ENCODE assay signal across 8 mouse cellular contexts in the genomic region with DNA sequence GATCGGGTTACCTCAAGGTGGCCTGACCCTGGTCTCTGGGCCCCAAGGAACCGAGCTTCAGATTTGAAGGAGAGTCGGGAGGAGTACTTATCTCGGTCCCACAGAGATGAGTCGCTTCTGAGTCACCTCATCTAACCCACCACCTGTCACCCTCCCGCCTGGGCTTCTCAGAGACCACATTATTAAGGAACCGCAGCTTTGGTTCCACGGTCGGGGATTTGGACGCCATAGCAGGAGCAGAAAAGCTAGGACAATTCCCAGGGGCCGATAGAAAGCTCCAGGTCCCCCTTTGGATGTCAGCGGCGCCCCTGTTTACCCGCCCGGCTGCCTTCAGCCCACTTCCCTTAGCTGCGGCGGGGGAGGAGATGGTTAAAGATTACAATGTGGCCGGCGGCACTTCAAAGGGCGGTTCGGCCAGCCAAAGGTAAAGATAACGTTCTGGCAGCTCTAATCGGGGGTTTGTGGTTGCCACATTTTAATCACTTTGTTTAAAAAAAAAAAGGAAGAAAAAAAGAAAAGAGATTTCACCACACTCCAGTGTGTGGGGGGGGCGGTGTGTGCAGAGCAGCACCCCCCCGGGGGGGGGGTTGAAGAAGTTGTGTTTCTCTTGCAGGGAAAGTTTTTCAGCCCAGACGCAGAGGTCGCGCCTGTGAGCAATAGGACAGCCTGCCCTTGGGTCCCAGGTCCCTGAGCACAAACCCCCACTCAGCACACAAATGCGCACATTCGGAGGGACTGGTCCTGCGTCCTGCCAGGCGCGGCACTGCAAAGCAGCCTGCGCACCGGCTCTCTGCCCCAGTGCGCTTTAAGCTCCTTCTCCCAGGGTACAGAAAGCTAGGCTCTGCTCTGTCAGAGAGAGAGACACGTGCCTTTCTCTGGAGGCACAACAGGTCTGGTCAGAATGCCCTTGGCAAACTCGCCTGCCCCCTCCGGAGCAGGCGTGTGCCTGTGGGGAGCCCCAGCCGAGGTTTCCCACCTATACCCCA. TPM values are rescaled to one million over a fixed set of nuclear protein-coding genes. Genes with fewer than 3 reads are reported as not detected.
DNase-seq lines count a peak whose midpoint lies in the region; ATAC-seq and TF ChIP-seq lines count a peak whose summit lies in the region.

No protein-coding gene starts in this region.

- no peak for TF ChIP-seq CTCF in stomach, postnatal 0 days (IDR thresholded peaks at IDR 0.05; ENCODE audit: low read depth)

- H3K9me3 ChIP-seq in heart, embryonic 10.5 days = no peaks in the 10 kb centered on the region
- H3K9me3 ChIP-seq in stomach, postnatal 0 days (ENCODE audit: control insufficient read depth, low read length) = no peaks in the 10 kb centered on the region

- under 1% methylated on average over 41 of the region's 41 CpGs for WGBS in heart, embryonic 10.5 days
- 2% methylated on average over 41 of the region's 41 CpGs for WGBS in stomach, postnatal 0 days

- H3K9ac ChIP-seq in stomach, postnatal 0 days (ENCODE audit: low read length) = 0 out of 2 replicates have a peak overlapping the region, but pooled peaks have one; percentile 27

- peak overlapping the region; percentile 69 for H3K4me3 ChIP-seq in heart, embryonic 10.5 days
- H3K4me3 ChIP-seq in stomach, postnatal 0 days (ENCODE audit: low read depth, low read length) = peak overlapping the region; percentile 45

- H3K27ac ChIP-seq in heart, embryonic 10.5 days = no peak overlapping the region
- no peak overlapping the region for H3K27ac ChIP-seq in stomach, postnatal 0 days (replicated peaks)

- no peaks in the 10 kb centered on the region for H3K36me3 ChIP-seq in heart, embryonic 10.5 days
- no peaks in the 10 kb centered on the region for H3K36me3 ChIP-seq in stomach, postnatal 0 days (ENCODE audit: control insufficient read depth, insufficient read depth, low read length)

- peaks cover 61% of the 10 kb centered on the region for H3K27me3 ChIP-seq in heart, embryonic 10.5 days (ENCODE audit: insufficient read depth, poor library complexity, severe bottlenecking)
- H3K27me3 ChIP-seq in stomach, postnatal 0 days (ENCODE audit: control insufficient read depth, insufficient read depth, low read length) = peaks cover 15% of the 10 kb centered on the region

- H3K4me2 ChIP-seq in stomach, postnatal 0 days (replicated peaks; ENCODE audit: low read depth) = peak overlapping the region; percentile 77

- no peak for TF ChIP-seq EP300 in stomach, postnatal 0 days (optimal IDR thresholded peaks at IDR 0.05)

- H3K4me1 ChIP-seq in heart, embryonic 10.5 days = peaks cover 28% of the 10 kb centered on the region
- no peaks in the 10 kb centered on the region for H3K4me1 ChIP-seq in stomach, postnatal 0 days (replicated peaks; ENCODE audit: control insufficient read depth, insufficient read depth)

- peak; percentile 77 for ATAC-seq in stomach, postnatal 0 days (ENCODE audit: low FRiP score, low TSS enrichment)

- DNase-seq in heart, embryonic 10.5 days (ENCODE audit: low spot score) = no peak
- DNase-seq in heart, postnatal 4 days = no peak
- DNase-seq in NIH3T3 (ENCODE audit: low read depth) = peak; percentile 7
- DNase-seq in embryo, embryonic 11 days = peak; percentile 64
- DNase-seq in induced T-regulatory cell, adult 2 months (ENCODE audit: low read depth) = peak; percentile 7
- peak; percentile 7 to 29 for DNase-seq in lung, postnatal 4 days
- peak; percentile 62 for DNase-seq in stomach, postnatal 0 days (ENCODE audit: low spot score)
- DNase-seq in thymus, postnatal 36 days = no peak

RNA-seq across cellular contexts. Expression of a gene that starts 1.0 kb away (rescaled TPM):
- polyA plus RNA-seq in heart, embryonic 10.5 days (2016; fragmentation: Nextera tagmentation; extraction: Ambion mirVana) = 0.76 and 4.0 TPM in 2 replicates
- under 1 TPM; 0.09 to 0.26 TPM for total RNA-seq in heart, postnatal 4 days (2021)
- polyA plus RNA-seq in stomach, postnatal 0 days (2015; fragmentation: Nextera tagmentation; extraction: Ambion mirVana) = 2.4 and 2.9 TPM in 2 replicates

RNA-seq across cellular contexts. Expression of a gene that starts 16.8 kb away (rescaled TPM):
- not detected in 2 replicates for polyA plus RNA-seq in heart, embryonic 10.5 days (2016; fragmentation: Nextera tagmentation; extraction: Ambion mirVana)
- total RNA-seq in heart, postnatal 4 days (2021) = not detected
- not detected in 2 replicates for polyA plus RNA-seq in stomach, postnatal 0 days (2015; fragmentation: Nextera tagmentation; extraction: Ambion mirVana)

Comparison
In these comparisons a context has a peak if more than half of its experiments do, and no peak if none do; other contexts are left out.
1. DNase-seq: peak in NIH3T3 (single experiment), embryo, embryonic 11 days (single experiment), induced T-regulatory cell, adult 2 months (single experiment), lung, postnatal 4 days (2 of 2) and stomach, postnatal 0 days (single experiment); none in heart, embryonic 10.5 days (single experiment), heart, postnatal 4 days (single experiment) and thymus, postnatal 36 days (0 of 2).